Mouse (Mus musculus) lung, adult 2 months (tissue): Measurements from ENCODE around the gene Dpp6.

Experiments used
- CTCF ChIP-seq: fragments of 200-500 bp; IDR thresholded peaks from 2 replicates; pipeline ENCODE4 v1.5.1; 2011; ENCODE audit warnings: mild to moderate bottlenecking, low read length, control low read depth; ENCODE audit not compliant: insufficient read depth
- POLR2A ChIP-seq: fragments of 200-500 bp; IDR thresholded peaks from 2 replicates; pipeline ENCODE4 v1.6.1; 2011; ENCODE audit warnings: low read depth, mild to moderate bottlenecking, control low read depth, low read length, borderline replicate concordance; ENCODE audit errors: extremely low read depth

DNA sequence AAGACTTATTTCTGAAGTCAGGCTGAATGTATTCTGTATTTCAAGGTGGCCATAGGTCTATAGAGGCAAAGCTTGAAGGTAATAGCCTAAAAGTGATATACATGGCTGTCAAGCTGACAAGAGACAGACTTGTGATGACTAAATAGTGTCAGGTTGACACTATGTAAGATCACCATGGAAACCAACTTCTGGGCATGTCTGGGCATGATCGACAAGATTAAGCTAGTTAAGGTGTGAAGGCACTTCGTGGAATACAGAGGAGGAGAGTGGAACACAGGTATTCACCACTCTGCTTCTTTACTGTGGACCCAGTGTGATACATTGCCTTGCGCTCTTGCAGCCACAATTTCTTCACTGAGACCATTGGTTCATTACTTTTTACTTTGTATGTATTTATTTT is 637.4 kb downstream of the Dpp6 start:
- TF ChIP-seq CTCF: no peak
- TF ChIP-seq POLR2A: no peak
